Mouse (Mus musculus) cerebellum, adult 2 months (tissue): ENCODE results near the gene 4930519P11Rik. TPM values are rescaled to one million over a fixed set of nuclear protein-coding genes. Genes with fewer than 3 reads are reported as not detected.

Source experiments
- DNase-seq, 2 experiments: peaks; one replicate each; pipeline ENCODE4 v3.0.0; 2021
- H3K27ac ChIP-seq: fragments of 200-500 bp; 2 replicates; pipeline ENCODE4 v1.5.1; 2012; ENCODE audit warnings: low read length, control low read depth, inconsistent platforms; ENCODE audit not compliant: insufficient read depth
- H3K27me3 ChIP-seq: fragments of 200-500 bp; 2 replicates; pipeline ENCODE4 v1.6.1; 2012; ENCODE audit warnings: inconsistent platforms, mild to moderate bottlenecking, low read length, moderate library complexity; ENCODE audit not compliant: control insufficient read depth, insufficient read depth
- H3K4me1 ChIP-seq: fragments of 200-500 bp; 2 replicates; pipeline ENCODE4 v1.6.1; 2011; ENCODE audit warnings: low read length; ENCODE audit not compliant: control insufficient read depth, insufficient read depth
- H3K4me3 ChIP-seq: fragments of 200-500 bp; replicated peaks from 2 replicates; pipeline ENCODE3; 2011; ENCODE audit warnings: mild to moderate bottlenecking, low read depth, low read length, control low read depth; ENCODE audit not compliant: insufficient read depth
- CTCF ChIP-seq: fragments of 200-500 bp; IDR thresholded peaks from 2 replicates; pipeline ENCODE4 v1.5.1; 2011; ENCODE audit warnings: low read depth, mild to moderate bottlenecking, control low read depth, low read length, moderate library complexity, borderline replicate concordance; ENCODE audit not compliant: insufficient read depth
- POLR2A ChIP-seq: fragments of 200-500 bp; IDR thresholded peaks from 2 replicates; pipeline ENCODE4 v1.6.1; 2011; ENCODE audit warnings: low read length, control low read depth, borderline replicate concordance; ENCODE audit not compliant: insufficient read depth
- whole genome bisulfite sequencing: fragments of 180-500 bp; shearing (Covaris S2); methylation state at CpG from one replicate; pipeline ENCODE4 v1.1.7; 2018; 5-methylcytosine and 5-hydroxymethylcytosine counted together
- polyA plus RNA-seq: library from polyadenylated mRNA; depleted of rRNA; stranded (reverse); fragments of >200 nt; gene quantifications from 2 replicates; pipeline ENCODE4 v1.2.3, GENCODE M21; 2012

Gene 4930519P11Rik
- polyA plus RNA-seq, 1 experiment, result not detected

- peaks cover 24% of the 10 kb centered on the region for H3K4me1 ChIP-seq
- TF ChIP-seq POLR2A, result no peak
- peak; percentile 51; the same call in 1 of the 2 replicates for TF ChIP-seq CTCF
- no peaks in the 10 kb centered on the region for H3K27me3 ChIP-seq
- no peak overlapping the region for H3K4me3 ChIP-seq
- no peak overlapping the region for H3K27ac ChIP-seq
- DNase-seq, result no peak
- 80% methylated on average over 5 of the region's 5 CpGs for WGBS
These were observed 26.8 kb downstream of the 4930519P11Rik start for GRCm38 (mm10) chr2:154586405-154586804.

- H3K4me1 ChIP-seq, result peaks cover 24% of the 10 kb centered on the region
- TF ChIP-seq CTCF (no peak), POLR2A (no peak)
- no peaks in the 10 kb centered on the region for H3K27me3 ChIP-seq
- WGBS, result 7% methylated on average over 17 of the region's 17 CpGs
- no peak overlapping the region for H3K4me3 ChIP-seq
- H3K27ac ChIP-seq, result no peak overlapping the region
- DNase-seq, result peak; percentile 26 to 36
These were observed 28.2 kb downstream of the 4930519P11Rik start for GRCm38 (mm10) chr2:154584931-154585601.

GRCm38 (mm10) chr2:154583906-154584872, 29.0 kb downstream of the 4930519P11Rik start:
- Histone ChIP-seq H3K4me3 (no peak overlapping the region), H3K27me3 (no peaks in the 10 kb centered on the region), H3K27ac (no peak overlapping the region), H3K4me1 (peaks cover 24% of the 10 kb centered on the region)
- WGBS, result 16% methylated on average over 15 of the region's 15 CpGs
- no peak for TF ChIP-seq POLR2A
- no peak for TF ChIP-seq CTCF
- peak; percentile 82 to 91 for DNase-seq

GRCm38 (mm10) chr2:154581421-154581820, 31.8 kb downstream of the 4930519P11Rik start:
- 100% methylated on average over 1 of the region's 1 CpGs for WGBS
- DNase-seq, result no peak
- TF ChIP-seq POLR2A (no peak), CTCF (0 out of 2 replicates have a peak, but pooled peaks have one; percentile 8)
- Histone ChIP-seq H3K27me3 (no peaks in the 10 kb centered on the region), H3K27ac (no peak overlapping the region), H3K4me3 (no peak overlapping the region), H3K4me1 (peaks cover 24% of the 10 kb centered on the region)

- Histone ChIP-seq H3K27ac (no peak overlapping the region), H3K4me3 (no peak overlapping the region), H3K27me3 (no peaks in the 10 kb centered on the region), H3K4me1 (peaks cover 24% of the 10 kb centered on the region)
- no peak for TF ChIP-seq CTCF
- TF ChIP-seq POLR2A, result no peak
- WGBS, result 68% methylated on average over 8 of the region's 8 CpGs
- no peak for DNase-seq
These were observed 32.7 kb downstream of the 4930519P11Rik start for GRCm38 (mm10) chr2:154580586-154580985.

GRCm38 (mm10) chr2:154577744-154578067, 35.5 kb downstream of the 4930519P11Rik start:
- TF ChIP-seq CTCF, result no peak
- no peak for TF ChIP-seq POLR2A
- WGBS, result 83% methylated on average over 6 of the region's 6 CpGs
- H3K4me3 ChIP-seq, result no peak overlapping the region
- H3K27ac ChIP-seq, result no peak overlapping the region
- H3K4me1 ChIP-seq, result peaks cover 3% of the 10 kb centered on the region; the same call in 1 of the 2 replicates
- H3K27me3 ChIP-seq, result no peaks in the 10 kb centered on the region
- DNase-seq, result no peak

- 70% methylated on average over 12 of the region's 12 CpGs for WGBS
- H3K4me1 ChIP-seq, result no peaks in the 10 kb centered on the region
- no peak for TF ChIP-seq POLR2A
- TF ChIP-seq CTCF, result no peak
- DNase-seq, result no peak
- no peak overlapping the region for H3K27ac ChIP-seq
- no peaks in the 10 kb centered on the region for H3K27me3 ChIP-seq
- no peak overlapping the region for H3K4me3 ChIP-seq
These were observed 36.1 kb downstream of the 4930519P11Rik start for GRCm38 (mm10) chr2:154576876-154577743.
